Mouse (Mus musculus) liver, embryonic 18 days (tissue): ENCODE measurements around the gene Mthfr. TPM values are rescaled to one million over a fixed set of nuclear protein-coding genes. Genes with fewer than 3 reads are reported as not detected.

ENCODE experiments used
- polyA plus RNA-seq: library from polyadenylated mRNA; depleted of rRNA; stranded (reverse); fragments of >200 nt; gene quantifications from 2 replicates; pipeline ENCODE4 v1.2.3, GENCODE M21; 2012; rRNA removed

Gene Mthfr
- polyA plus RNA-seq: 16.6 and 18.3 TPM in 2 replicates

GRCm38 (mm10) chr4:148038600-148039253 lies at the start of gene Mthfr, which contains the start of gene Clcn6:
Mthfr (plus strand) TSS chr4:148039077.
Clcn6 (minus strand) TSS chr4:148038821.

GRCm38 (mm10) chr4:148000202-148000772 lies 38.6 kb upstream of the Mthfr start, which contains the start of gene Nppa:
Nppa (plus strand) TSS chr4:148000722.

GRCm38 (mm10) chr4:148087907-148088527 lies 49.1 kb downstream of the Mthfr start, which contains the start of gene Agtrap:
Agtrap (minus strand) TSS chr4:148088031.

Other genes starting within 250 kb of the Mthfr start
- 2.3 TPM in 2 replicates for gene Zfp984, start 229.3 kb upstream of the Mthfr start, polyA plus RNA-seq
- gene Zfp933, start 190.7 kb upstream of the Mthfr start, polyA plus RNA-seq: 1.2 and 1.3 TPM in 2 replicates
- 26.8 and 33.3 TPM in 2 replicates for gene Miip, start 170.3 kb upstream of the Mthfr start, polyA plus RNA-seq
- 2.0 and 2.9 TPM in 2 replicates for gene Fv1, start 170.1 kb upstream of the Mthfr start, polyA plus RNA-seq
- 9.5 and 11.6 TPM in 2 replicates for gene Mfn2, start 134.4 kb upstream of the Mthfr start, polyA plus RNA-seq
- gene Plod1, start 102.3 kb upstream of the Mthfr start, polyA plus RNA-seq: 17.1 and 17.6 TPM in 2 replicates
- gene 2510039O18Rik, start 98.2 kb upstream of the Mthfr start, polyA plus RNA-seq: 20.5 and 23.8 TPM in 2 replicates
- not detected in 2 replicates for gene Nppb, start 53.3 kb upstream of the Mthfr start, polyA plus RNA-seq
- gene Nppa, start 38.4 kb upstream of the Mthfr start, polyA plus RNA-seq: not detected in 2 replicates
- gene Clcn6, start 256 bp upstream of the Mthfr start, polyA plus RNA-seq: 3.3 and 3.8 TPM in 2 replicates
- 5.1 and 5.6 TPM in 2 replicates for gene Agtrap, start 49.0 kb downstream of the Mthfr start, polyA plus RNA-seq
- 12.2 and 13.0 TPM in 2 replicates for gene Mad2l2, start 91.3 kb downstream of the Mthfr start, polyA plus RNA-seq
- gene Draxin, start 91.6 kb downstream of the Mthfr start, polyA plus RNA-seq: 0.14 and 0.17 TPM in 2 replicates
- gene Fbxo6, start 113.1 kb downstream of the Mthfr start, polyA plus RNA-seq: 18.9 and 23.5 TPM in 2 replicates
- gene Fbxo44, start 121.4 kb downstream of the Mthfr start, polyA plus RNA-seq: 1.3 and 1.4 TPM in 2 replicates
- gene Fbxo2, start 121.5 kb downstream of the Mthfr start, polyA plus RNA-seq: 0.07 TPM in 2 replicates
- gene Disp3, start 248.9 kb downstream of the Mthfr start, polyA plus RNA-seq: 0.01 and 0.05 TPM in 2 replicates